Mouse (Mus musculus): ENCODE measurements at regions not wholly inside any gene's neighbourhood (a gene's known extent, or its start where the extent isn't known, plus 50 kb on each side); places are given as distances from the start of the nearest gene placed in this dataset.

- TF ChIP-seq CTCF (conservative IDR thresholded peaks at IDR 0.05; ENCODE audit: insufficient read depth, insufficient read length, low read depth, low read length) (no peak), POLR2A (IDR thresholded peaks at IDR 0.05; ENCODE audit: low read depth, low read length) (no peak)
Observed at GRCm38 (mm10) chr2:71654817-71655503, 90.5 kb upstream of the Itga6 start.

Data from kidney, adult 2 months (tissue).